Mouse (Mus musculus) activated CD4-positive, CD25-positive, alpha-beta regulatory T cell, adult 4 months (primary cell): ENCODE data around the gene Gif. TPM values are rescaled to one million over a fixed set of nuclear protein-coding genes. Genes with fewer than 3 reads are reported as not detected.

Experiments used
- ATAC-seq: one replicate; pipeline ENCODE4 v1.8.0; 2017
- polyA plus RNA-seq, 2 experiments: library from polyadenylated mRNA; unstranded; fragments of 100-300 nt; shearing (Covaris generic); gene quantifications; one replicate each; pipeline ENCODE4 v1.2.1; 2017

Gene Gif
- polyA plus RNA-seq, 2 experiments from 2014 or later: not detected

DNA sequence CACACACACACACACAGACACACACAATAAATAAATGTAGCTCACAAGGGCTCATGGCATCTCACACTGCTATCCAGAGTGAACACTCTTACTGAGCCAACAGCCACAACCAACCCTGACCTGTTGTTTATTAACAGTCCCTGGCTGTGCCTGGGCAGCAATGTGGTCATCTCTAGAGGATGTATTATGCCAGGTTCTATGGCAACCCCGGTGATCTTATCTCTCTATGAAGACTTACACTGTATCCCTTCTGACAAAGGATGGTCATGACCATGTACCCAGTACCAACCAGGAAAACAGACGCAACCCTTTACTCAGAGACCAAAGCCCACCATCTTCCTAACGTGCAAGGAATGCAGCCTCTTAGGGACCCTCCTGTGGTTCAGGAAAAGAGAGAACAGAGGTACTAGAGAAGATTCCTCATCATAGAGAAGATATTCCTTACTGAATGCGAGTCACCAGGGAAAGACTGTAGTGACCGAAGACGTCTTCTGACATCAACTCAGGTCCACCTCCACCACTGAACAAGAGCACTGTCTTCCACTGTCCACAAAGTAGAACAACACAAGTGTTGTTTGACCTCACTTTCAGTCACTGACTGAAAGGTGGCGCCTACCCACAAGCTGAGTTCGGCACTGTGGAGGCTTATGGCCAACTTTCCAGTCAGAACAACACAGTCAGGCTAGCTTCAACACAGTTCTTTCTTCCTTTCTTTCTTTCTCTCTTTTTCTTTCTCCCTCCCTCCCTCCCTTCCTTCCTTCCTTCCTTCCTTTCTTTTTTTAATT lies 53.4 kb downstream of the Gif start:
- no peak for ATAC-seq

DNA sequence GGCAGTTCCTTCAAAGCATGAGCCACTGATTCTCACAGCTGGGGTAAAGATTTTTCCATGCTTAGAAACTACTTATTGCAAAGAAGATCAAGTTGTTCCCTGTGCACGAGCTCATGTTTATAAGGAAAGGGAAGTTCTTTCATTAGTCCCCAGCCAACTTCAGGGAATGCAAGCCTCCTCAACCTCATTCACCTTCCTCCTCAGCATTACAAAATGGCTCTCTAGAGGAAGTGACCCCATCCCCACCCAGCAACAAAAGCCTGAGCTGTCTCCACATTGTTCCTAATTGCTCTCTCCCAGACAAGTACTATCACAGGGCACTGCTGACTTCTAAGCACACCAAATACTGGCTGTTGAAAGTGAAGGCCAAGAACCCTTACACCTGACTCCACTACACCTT lies 57.1 kb downstream of the Gif start:
- no peak for ATAC-seq

DNA sequence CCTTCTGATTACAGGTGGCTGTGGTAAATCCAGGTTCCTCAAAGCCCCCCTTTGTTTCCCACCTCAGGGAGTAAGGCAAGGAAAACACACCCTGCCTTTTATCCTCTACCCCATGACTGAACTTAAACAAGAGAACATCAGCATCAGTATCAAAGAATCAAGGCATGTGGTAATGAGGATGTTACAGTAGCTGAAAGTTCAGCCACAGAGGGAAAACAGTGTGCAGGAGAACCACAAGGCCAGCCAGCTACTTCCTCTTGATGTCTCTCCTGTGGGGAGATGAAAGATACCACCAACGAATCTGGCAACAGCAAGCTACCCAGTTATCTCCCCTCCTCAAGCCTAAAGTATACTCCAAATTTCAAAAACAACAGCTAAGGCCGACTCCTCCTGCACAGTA lies 59.9 kb downstream of the Gif start:
- no peak for ATAC-seq

DNA sequence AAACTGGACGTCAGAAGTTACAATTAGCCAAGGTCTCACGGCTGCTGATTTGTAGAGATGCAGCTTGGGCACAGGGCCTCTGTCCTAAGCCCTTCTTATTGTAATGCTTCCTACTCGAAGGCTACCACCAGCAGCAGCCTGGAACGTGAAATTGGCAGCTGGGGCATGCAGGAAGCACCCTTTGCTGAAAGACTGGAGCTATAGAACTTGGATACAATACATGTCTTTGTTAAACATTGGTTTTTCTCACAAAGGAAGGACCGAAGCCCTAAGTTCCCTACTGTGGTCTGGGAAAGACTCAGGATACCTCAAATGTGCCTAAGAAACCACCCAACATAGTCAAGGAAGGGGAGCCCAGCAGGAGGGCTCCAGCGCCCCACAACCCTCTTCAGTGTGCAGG lies 60.5 kb downstream of the Gif start:
- no peak for ATAC-seq

DNA sequence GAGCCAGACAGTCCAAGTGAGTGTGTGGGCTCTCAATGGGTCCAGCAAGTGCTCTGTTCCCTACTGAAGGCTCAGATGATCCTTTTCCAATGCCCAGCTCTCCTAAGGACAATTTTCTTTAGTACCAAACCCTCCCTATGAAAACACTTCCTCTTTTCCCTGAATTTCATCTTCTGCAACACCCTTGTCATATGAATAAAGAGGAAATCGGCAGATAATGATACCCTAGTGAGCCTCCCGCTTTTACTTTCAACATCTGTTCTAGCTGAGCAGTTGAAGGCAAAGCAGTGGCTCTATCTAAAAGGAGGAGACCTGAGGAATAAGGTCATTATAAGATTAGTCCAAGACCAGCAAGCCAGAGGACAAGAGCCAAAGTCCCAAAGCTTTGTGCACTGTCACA lies 61.1 kb downstream of the Gif start:
- ATAC-seq: no peak

DNA sequence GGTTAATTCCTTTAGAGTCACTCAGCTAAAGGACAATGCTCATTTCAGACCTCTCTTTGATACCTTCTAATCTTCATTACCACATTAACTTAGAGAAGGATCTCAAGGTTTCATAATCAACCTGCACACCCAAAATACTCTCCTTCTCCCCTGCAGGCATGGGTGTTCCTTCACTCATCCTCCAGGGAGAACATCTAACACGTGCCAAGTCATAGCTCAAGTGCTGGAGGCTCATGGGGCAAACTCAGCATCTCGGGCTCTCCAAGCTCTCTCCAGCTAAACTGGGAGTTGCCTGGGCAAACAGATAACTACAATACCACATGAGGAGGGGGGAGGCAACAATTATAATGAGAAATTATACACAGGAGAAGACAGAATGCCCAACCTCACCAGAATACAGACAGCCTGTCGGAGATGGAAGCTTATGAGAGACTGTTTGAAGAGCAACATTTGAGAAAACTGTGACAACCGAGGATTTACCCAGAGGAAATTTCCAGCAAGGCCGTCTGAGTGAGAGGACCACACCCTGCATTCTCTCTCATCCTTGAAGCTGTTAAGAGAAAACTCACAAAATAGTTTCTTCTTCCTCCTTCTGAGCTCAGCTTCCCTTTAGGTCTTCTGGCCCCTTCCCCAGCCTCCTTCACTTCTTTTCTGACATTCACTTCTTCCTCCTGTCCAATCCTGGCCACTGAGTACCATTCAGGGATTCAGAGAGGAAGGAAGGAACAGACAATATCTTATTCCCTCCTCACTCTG lies 62.8 kb downstream of the Gif start:
- no peak for ATAC-seq

DNA sequence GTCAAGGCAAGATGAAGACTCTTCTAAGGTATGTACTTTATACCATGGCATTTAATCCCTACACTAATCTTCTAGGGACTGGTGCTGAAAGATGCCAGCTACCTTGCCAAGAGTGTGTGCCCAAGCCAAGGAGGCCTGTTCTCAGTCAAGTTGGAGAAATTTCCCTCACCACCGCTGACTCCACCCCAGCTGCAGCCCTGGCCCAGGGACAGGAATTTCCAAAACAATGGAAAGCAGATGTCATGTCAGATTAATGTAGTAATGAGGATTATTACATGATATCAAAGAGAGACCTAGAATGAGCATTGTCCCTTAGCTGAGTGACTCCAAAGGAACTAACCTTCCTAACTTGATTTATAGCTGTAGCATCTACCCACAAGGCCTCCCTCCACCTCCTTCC lies 63.5 kb downstream of the Gif start:
- no peak for ATAC-seq

DNA sequence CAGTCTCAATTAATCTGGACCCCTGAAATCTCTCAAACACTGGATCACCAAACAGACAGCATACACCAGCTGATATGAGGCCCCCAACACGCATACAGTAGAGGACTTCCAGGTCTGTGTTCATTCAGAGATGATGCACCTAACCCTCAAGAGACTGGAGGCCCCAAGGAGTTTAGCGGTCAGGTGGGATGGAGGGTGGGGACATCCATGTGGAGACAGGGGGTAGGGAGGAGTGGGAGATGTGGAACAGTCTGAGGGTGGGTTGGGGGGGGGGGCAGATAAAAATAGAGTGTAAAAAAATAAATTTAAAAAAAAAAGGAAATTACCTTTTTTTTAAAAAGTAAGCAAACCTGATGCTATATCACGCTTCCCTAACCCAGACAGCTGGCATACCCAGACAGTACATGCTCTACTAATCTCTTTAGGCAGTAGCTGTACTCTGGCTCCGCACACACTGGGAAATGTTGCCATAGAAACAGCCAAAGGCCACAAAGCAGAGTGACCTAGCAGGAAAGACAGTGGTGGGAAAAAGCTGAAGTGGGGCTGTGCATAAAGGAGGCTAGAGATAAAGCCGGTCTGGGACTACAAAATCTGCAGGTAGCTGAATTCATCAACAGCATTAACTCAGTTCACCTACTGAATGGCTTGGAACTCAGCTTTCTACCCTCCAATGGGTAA lies 64.5 kb downstream of the Gif start:
- no peak for ATAC-seq

Other genes starting within 250 kb of the Gif start
- 1,000 to 10,000 TPM; 1,243 to 1,295 TPM for gene Ms4a6b, start 231.0 kb upstream of the Gif start, polyA plus RNA-seq
- gene Ms4a4d, start 210.8 kb upstream of the Gif start, polyA plus RNA-seq: 1 to 10 TPM; 4.1 to 4.9 TPM
- 10 to 100 TPM; 14.3 to 14.9 TPM for gene Ms4a6d, start 142.7 kb upstream of the Gif start, polyA plus RNA-seq
- not detected for gene Ms4a2, start 123.8 kb upstream of the Gif start, polyA plus RNA-seq
- gene Ms4a3, start 106.7 kb upstream of the Gif start, polyA plus RNA-seq: not detected
- gene Oosp2, start 87.0 kb upstream of the Gif start, polyA plus RNA-seq: not detected
- not detected for gene Oosp1, start 56.4 kb upstream of the Gif start, polyA plus RNA-seq
- not detected for gene Oosp3, start 50.5 kb upstream of the Gif start, polyA plus RNA-seq
- gene Mrpl16, start 22.8 kb downstream of the Gif start, polyA plus RNA-seq: 10 to 100 TPM; 51.5 to 52.4 TPM
- gene Stx3, start 71.8 kb downstream of the Gif start, polyA plus RNA-seq: 1 to 10 TPM; 1.8 to 2.9 TPM
- not detected for gene Olfr1417, start 91.7 kb downstream of the Gif start, polyA plus RNA-seq
- not detected for gene Olfr1418, start 113.5 kb downstream of the Gif start, polyA plus RNA-seq
- gene Olfr1419, start 127.6 kb downstream of the Gif start, polyA plus RNA-seq: not detected
- not detected for gene Olfr1420, start 139.0 kb downstream of the Gif start, polyA plus RNA-seq
- gene Patl1, start 164.8 kb downstream of the Gif start, polyA plus RNA-seq: 10 to 100 TPM; 14.5 to 15.9 TPM
- gene Osbp, start 218.4 kb downstream of the Gif start, polyA plus RNA-seq: 1 to 10 TPM; 6.7 to 7.3 TPM